Mouse (Mus musculus) MN1 (cell line): ENCODE data around the gene Pex16.

Experiments used
- DNase-seq: peaks from one replicate; pipeline ENCODE4 v3.0.0-alpha.2; 2016; ENCODE audit warnings: low spot score

The Pex16 gene

GRCm38 (mm10) chr2:92423156-92423555 lies 48.7 kb downstream of the Pex16 start:
- DNase-seq, result no peak

- DNase-seq, result peak; percentile 85
Observed at GRCm38 (mm10) chr2:92423702-92424461, 49.4 kb downstream of the Pex16 start.

GRCm38 (mm10) chr2:92424462-92425308 lies 50.2 kb downstream of the Pex16 start:
- peak; percentile 80 for DNase-seq

GRCm38 (mm10) chr2:92425366-92425765 lies 50.9 kb downstream of the Pex16 start:
- peak; percentile 30 for DNase-seq

DNA sequence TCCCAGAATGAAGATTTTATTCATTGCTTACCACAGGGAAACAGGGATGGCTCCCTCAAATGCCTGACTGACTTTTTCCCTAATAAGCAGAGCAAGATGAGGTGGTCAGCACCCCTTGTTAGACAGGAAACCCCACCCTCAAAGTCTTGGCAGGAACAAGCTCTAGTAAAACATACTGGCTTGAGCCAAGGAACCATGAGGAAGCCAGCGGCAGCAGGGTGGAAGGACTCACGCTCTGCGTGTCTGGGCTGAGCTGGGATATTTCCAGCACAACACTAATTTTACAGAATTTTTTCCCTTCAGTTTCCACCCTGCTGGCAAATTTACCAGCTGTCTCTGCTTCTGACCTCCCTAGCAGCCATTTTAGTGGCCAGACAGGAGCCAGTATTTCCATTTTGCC lies 52.0 kb downstream of the Pex16 start:
- DNase-seq, result no peak

DNA sequence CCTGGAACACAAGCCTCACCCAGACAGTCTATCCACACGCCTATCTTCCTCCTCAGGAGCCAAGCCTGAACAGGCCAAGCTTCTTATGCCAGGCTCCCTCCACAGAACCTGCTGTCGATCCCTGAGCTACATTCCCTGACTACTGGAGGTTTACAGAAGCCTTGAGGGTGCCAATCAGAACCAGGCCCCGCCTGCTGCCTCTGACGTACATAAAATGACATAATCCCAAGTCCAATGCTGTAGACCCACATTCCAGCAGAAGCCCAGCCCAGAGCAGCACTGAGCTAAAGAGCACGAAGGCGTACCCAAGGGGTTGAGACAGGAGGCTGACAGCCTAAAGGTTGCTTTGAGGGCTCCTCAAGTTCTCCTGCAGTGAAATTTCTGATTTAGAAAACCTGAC lies 53.4 kb downstream of the Pex16 start:
- DNase-seq, result peak; percentile 74

DNA sequence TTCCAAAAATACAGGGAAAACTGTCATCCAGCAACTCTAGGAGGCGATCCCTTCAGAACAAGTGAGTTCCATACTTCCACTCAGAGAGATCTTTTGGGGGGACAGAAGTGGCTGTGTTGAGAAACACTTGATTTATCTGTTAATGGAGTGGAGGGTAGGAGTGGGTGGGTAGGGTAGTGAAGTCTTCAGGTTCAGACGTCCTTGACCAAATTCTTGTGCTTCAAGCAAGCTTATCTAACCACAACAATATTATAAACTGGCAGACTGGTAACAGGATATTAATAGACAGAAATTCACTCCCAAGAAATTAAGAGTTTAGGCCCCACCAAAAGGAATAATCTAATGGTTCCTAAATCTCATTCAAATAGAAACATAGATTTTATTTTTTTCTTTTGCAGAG lies 55.6 kb downstream of the Pex16 start:
- no peak for DNase-seq
